Mouse (Mus musculus): ENCODE data around the gene Arhgap28. TPM values are rescaled to one million over a fixed set of nuclear protein-coding genes. Genes with fewer than 3 reads are reported as not detected.

Gene Arhgap28
- polyA plus RNA-seq, 1 experiment: 1.0 TPM

- Histone ChIP-seq H3K27ac (ENCODE audit: control insufficient read depth, insufficient read depth, low read depth, low read length) (no peak overlapping the region), H3K4me1 (ENCODE audit: control insufficient read depth, insufficient read depth, low read length) (no peaks in the 10 kb centered on the region; the same call in 1 of the 2 replicates), H3K36me3 (ENCODE audit: control insufficient read depth, insufficient read depth, low read length) (no peaks in the 10 kb centered on the region), H3K4me3 (ENCODE audit: control insufficient read depth, low read depth, low read length) (no peak overlapping the region), H3K27me3 (ENCODE audit: control insufficient read depth, insufficient read depth, low read length) (no peaks in the 10 kb centered on the region)
- TF ChIP-seq CTCF (IDR thresholded peaks at IDR 0.05; ENCODE audit: control insufficient read depth, insufficient read depth, insufficient replicate concordance, low read depth, low read length): no peak
- no peak for TF ChIP-seq POLR2A (IDR thresholded peaks at IDR 0.05; ENCODE audit: control insufficient read depth, low read depth, low read length)
Observed at GRCm38 (mm10) chr17:67976027-67976426, 27.9 kb downstream of the Arhgap28 start.

GRCm38 (mm10) chr17:67974679-67975078, 29.2 kb downstream of the Arhgap28 start:
- TF ChIP-seq POLR2A (IDR thresholded peaks at IDR 0.05; ENCODE audit: control insufficient read depth, low read depth, low read length): no peak
- TF ChIP-seq CTCF (IDR thresholded peaks at IDR 0.05; ENCODE audit: control insufficient read depth, insufficient read depth, insufficient replicate concordance, low read depth, low read length): no peak
- no peaks in the 10 kb centered on the region for H3K27me3 ChIP-seq (ENCODE audit: control insufficient read depth, insufficient read depth, low read length)
- no peaks in the 10 kb centered on the region for H3K36me3 ChIP-seq (ENCODE audit: control insufficient read depth, insufficient read depth, low read length)
- H3K4me1 ChIP-seq (ENCODE audit: control insufficient read depth, insufficient read depth, low read length): no peaks in the 10 kb centered on the region; the same call in 1 of the 2 replicates
- H3K27ac ChIP-seq (ENCODE audit: control insufficient read depth, insufficient read depth, low read depth, low read length): no peak overlapping the region
- no peak overlapping the region for H3K4me3 ChIP-seq (ENCODE audit: control insufficient read depth, low read depth, low read length)

GRCm38 (mm10) chr17:67966853-67967540, 36.9 kb downstream of the Arhgap28 start:
- Histone ChIP-seq H3K27me3 (ENCODE audit: control insufficient read depth, insufficient read depth, low read length) (no peaks in the 10 kb centered on the region), H3K4me1 (ENCODE audit: control insufficient read depth, insufficient read depth, low read length) (no peaks in the 10 kb centered on the region), H3K36me3 (ENCODE audit: control insufficient read depth, insufficient read depth, low read length) (no peaks in the 10 kb centered on the region), H3K27ac (ENCODE audit: control insufficient read depth, insufficient read depth, low read depth, low read length) (no peak overlapping the region), H3K4me3 (ENCODE audit: control insufficient read depth, low read depth, low read length) (no peak overlapping the region)
- TF ChIP-seq CTCF (IDR thresholded peaks at IDR 0.05; ENCODE audit: control insufficient read depth, insufficient read depth, insufficient replicate concordance, low read depth, low read length) (no peak), POLR2A (IDR thresholded peaks at IDR 0.05; ENCODE audit: control insufficient read depth, low read depth, low read length) (no peak)

- no peak for TF ChIP-seq POLR2A (IDR thresholded peaks at IDR 0.05; ENCODE audit: control insufficient read depth, low read depth, low read length)
- Histone ChIP-seq H3K4me1 (ENCODE audit: control insufficient read depth, insufficient read depth, low read length) (no peaks in the 10 kb centered on the region), H3K27me3 (ENCODE audit: control insufficient read depth, insufficient read depth, low read length) (no peaks in the 10 kb centered on the region), H3K36me3 (ENCODE audit: control insufficient read depth, insufficient read depth, low read length) (no peaks in the 10 kb centered on the region), H3K4me3 (ENCODE audit: control insufficient read depth, low read depth, low read length) (no peak overlapping the region), H3K27ac (ENCODE audit: control insufficient read depth, insufficient read depth, low read depth, low read length) (no peak overlapping the region)
Observed at GRCm38 (mm10) chr17:67962858-67963257, 41.1 kb downstream of the Arhgap28 start.

GRCm38 (mm10) chr17:67962020-67962419, 41.9 kb downstream of the Arhgap28 start:
- Histone ChIP-seq H3K27ac (ENCODE audit: control insufficient read depth, insufficient read depth, low read depth, low read length) (no peak overlapping the region), H3K27me3 (ENCODE audit: control insufficient read depth, insufficient read depth, low read length) (no peaks in the 10 kb centered on the region), H3K4me3 (ENCODE audit: control insufficient read depth, low read depth, low read length) (no peak overlapping the region), H3K4me1 (ENCODE audit: control insufficient read depth, insufficient read depth, low read length) (no peaks in the 10 kb centered on the region), H3K36me3 (ENCODE audit: control insufficient read depth, insufficient read depth, low read length) (no peaks in the 10 kb centered on the region)
- TF ChIP-seq POLR2A (IDR thresholded peaks at IDR 0.05; ENCODE audit: control insufficient read depth, low read depth, low read length): no peak

GRCm38 (mm10) chr17:67958909-67959308, 45.0 kb downstream of the Arhgap28 start:
- no peaks in the 10 kb centered on the region for H3K4me1 ChIP-seq (ENCODE audit: control insufficient read depth, insufficient read depth, low read length)
- no peaks in the 10 kb centered on the region for H3K27me3 ChIP-seq (ENCODE audit: control insufficient read depth, insufficient read depth, low read length)
- TF ChIP-seq POLR2A (IDR thresholded peaks at IDR 0.05; ENCODE audit: control insufficient read depth, low read depth, low read length) (no peak), CTCF (IDR thresholded peaks at IDR 0.05; ENCODE audit: control insufficient read depth, insufficient read depth, insufficient replicate concordance, low read depth, low read length) (no peak)
- H3K4me3 ChIP-seq (ENCODE audit: control insufficient read depth, low read depth, low read length): no peak overlapping the region
- H3K36me3 ChIP-seq (ENCODE audit: control insufficient read depth, insufficient read depth, low read length): no peaks in the 10 kb centered on the region
- no peak overlapping the region for H3K27ac ChIP-seq (ENCODE audit: control insufficient read depth, insufficient read depth, low read depth, low read length)

- Histone ChIP-seq H3K27me3 (ENCODE audit: control insufficient read depth, insufficient read depth, low read length) (no peaks in the 10 kb centered on the region), H3K27ac (ENCODE audit: control insufficient read depth, insufficient read depth, low read depth, low read length) (no peak overlapping the region), H3K36me3 (ENCODE audit: control insufficient read depth, insufficient read depth, low read length) (no peaks in the 10 kb centered on the region), H3K4me3 (ENCODE audit: control insufficient read depth, low read depth, low read length) (no peak overlapping the region), H3K4me1 (ENCODE audit: control insufficient read depth, insufficient read depth, low read length) (no peaks in the 10 kb centered on the region)
- TF ChIP-seq CTCF (IDR thresholded peaks at IDR 0.05; ENCODE audit: control insufficient read depth, insufficient read depth, insufficient replicate concordance, low read depth, low read length) (no peak), POLR2A (IDR thresholded peaks at IDR 0.05; ENCODE audit: control insufficient read depth, low read depth, low read length) (no peak)
Observed at GRCm38 (mm10) chr17:67957603-67958002, 46.3 kb downstream of the Arhgap28 start.
